Mouse (Mus musculus) lung, postnatal 14 days (tissue): ENCODE measurements around the gene Nsd1.
A peak's percentile ranks its signal among the peaks of the same experiment; 100 is the strongest.

Experiments used
- DNase-seq: peaks from one replicate; pipeline ENCODE4 v3.0.0; 2021

Nsd1 gene

DNA sequence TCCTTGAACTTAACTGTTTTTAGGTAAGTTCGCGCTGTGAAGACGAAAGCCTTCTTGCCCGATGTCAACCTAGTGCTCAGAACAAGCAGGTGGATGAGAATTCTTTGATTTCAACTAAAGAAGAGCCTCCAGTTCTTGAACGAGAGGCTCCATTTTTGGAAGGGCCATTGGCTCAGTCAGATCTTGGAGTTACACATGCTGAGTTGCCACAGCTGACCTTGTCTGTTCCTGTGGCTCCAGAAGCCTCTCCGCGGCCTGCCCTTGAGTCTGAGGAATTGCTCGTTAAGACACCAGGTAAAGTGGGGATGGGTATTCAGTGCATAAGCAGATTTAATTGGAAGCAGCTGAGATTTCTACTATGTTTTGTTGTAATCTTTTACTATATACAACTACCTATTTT is 51.9 kb downstream of the Nsd1 start:
- no peak for DNase-seq

GRCm38 (mm10) chr13:55262096-55262495 is 52.5 kb downstream of the Nsd1 start:
- DNase-seq: no peak

GRCm38 (mm10) chr13:55277203-55277602 is 67.6 kb downstream of the Nsd1 start:
- DNase-seq: no peak

GRCm38 (mm10) chr13:55277646-55278045 is 68.1 kb downstream of the Nsd1 start:
- DNase-seq: no peak

DNA sequence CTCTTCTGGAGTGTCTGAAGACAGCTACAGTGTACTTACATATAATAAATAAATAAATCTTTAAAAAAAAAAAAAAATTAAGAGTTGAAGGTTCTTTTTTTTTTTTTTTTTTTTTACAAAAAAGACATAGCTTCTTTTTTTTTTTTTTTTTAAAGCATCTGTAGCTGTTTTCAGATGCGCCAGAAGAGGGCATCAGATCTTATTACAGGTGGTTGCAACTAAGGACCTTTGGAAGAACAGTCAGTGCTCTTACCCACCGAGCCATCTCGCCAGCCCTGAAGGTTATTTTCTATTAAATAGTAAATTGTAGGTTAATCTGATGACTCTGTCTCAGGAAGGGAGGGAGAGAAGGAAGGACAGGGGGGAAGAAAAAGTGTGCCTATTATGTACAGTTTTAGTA is 79.3 kb downstream of the Nsd1 start:
- no peak for DNase-seq

DNA sequence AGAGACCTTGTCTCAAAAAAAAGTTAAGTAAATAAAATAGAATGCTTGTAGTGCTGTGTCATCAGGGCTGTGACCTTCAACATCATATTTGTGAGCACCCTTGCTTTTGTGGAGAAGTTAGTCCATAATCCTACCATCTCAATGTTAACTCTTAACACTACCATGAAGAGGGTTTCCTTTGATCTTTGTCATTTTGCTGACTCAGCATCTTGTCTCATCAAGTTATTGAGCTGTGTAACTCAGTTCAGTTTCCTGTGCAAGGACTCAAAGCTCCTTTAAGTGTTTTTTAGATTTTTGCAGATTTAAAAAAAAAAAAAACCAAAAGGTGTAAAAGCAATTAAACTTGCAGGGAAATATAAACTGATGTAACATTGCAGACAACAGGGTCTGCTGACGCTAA is 87.2 kb downstream of the Nsd1 start:
- no peak for DNase-seq

- DNase-seq: no peak
Measured at GRCm38 (mm10) chr13:55300913-55301312, 91.3 kb downstream of the Nsd1 start.

GRCm38 (mm10) chr13:55312028-55312630 is 102.5 kb downstream of the Nsd1 start:
- no peak for DNase-seq

GRCm38 (mm10) chr13:55313051-55313450 is 103.5 kb downstream of the Nsd1 start:
- DNase-seq: no peak

DNA sequence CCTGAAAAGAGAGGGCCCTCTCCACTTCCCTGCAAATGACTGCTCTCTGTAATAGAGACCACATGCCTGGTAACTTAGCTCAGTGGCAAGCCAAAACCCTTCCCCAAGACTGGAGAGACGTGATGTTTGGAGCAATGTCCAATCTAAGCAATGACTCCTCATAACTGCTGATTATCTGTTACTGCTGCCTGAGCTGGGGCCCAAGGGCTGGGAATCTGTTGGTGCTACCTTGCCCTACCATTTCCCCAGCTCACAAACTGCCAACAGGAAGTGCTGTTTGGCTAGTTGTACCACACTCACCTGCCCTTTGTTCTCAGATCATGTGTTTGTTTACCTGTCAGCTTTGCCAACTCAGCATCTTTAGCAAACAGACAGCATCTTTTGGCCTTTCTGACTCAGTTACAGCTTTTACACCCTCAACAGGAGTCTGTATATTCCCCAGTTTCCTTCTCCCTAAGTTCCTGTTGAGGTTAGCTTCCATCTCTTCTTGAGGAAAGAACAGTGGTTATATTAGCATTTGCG is 105.4 kb downstream of the Nsd1 start:
- no peak for DNase-seq

DNA sequence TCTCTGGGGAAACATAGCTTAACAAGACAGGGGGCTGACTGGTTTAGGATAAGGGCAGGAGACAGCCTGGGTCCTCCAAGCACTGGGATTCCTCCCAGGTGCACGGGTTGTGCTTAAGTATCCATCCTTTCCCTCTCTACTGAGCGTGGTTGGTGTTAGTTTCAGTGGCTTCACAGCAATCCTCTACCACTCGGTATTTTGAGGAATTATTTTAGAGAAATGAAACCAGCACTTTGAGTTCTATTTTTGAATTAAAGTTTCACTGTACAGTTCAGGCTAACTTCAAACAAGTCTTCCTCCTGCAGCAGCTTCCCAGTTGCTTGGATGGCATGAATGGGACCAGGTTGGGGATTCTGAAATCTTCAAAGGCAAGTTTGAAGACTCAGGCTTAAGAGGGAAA is 108.8 kb downstream of the Nsd1 start:
- no peak for DNase-seq

GRCm38 (mm10) chr13:55319931-55320533 is 110.5 kb downstream of the Nsd1 start, which contains the start of gene Prelid1:
Prelid1 (plus strand) TSS chr13:55320500.
- no peak for DNase-seq

- peak; percentile 87 for DNase-seq
Measured at GRCm38 (mm10) chr13:55321434-55322129, 112.0 kb downstream of the Nsd1 start, which contains the start of gene Rab24. Rab24 (minus strand) TSS chr13:55321946.

GRCm38 (mm10) chr13:55322130-55322825 is 112.7 kb downstream of the Nsd1 start:
- peak; percentile 26 for DNase-seq

GRCm38 (mm10) chr13:55325596-55325995 is 116.0 kb downstream of the Nsd1 start:
- no peak for DNase-seq

DNA sequence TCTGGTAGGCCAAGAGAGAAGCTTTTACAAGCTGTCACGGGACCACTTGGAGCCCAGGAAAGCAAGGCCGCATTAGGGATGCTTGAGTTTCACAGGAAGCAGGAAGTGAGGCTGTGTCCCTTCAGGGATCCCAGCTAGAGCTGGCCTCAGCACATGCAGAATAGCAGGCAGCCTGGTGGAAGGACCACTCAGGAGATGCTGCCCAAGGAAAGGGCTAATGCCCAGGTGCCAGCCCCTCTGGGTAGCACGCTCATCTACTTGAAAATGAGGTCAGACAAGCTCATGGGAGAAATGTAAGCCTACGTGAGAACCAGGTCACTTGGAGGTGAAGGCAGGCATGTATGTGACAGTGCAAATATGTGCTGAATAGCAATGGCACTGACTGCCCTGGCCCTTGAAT is 117.6 kb downstream of the Nsd1 start:
- no peak for DNase-seq

DNA sequence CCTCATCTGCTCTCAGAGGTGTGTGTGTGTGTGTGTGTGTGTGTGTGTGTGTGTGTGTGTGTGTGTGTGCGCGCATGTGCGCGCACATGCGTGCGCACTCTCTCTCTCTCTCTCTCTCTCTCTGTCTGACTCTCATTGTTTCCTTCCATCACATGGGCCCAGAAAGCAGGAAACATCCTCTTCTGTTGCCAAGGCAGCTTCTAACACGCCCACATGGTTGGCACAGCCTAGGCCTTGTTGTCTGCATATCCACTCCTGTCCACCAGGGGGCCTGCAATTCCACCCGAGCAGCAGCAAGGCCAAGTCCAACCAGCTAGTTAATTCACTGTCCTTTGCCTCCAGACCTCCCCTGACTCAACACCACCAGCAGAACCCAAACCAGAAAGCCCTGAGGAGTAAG is 118.1 kb downstream of the Nsd1 start:
- peak; percentile 86 for DNase-seq

DNA sequence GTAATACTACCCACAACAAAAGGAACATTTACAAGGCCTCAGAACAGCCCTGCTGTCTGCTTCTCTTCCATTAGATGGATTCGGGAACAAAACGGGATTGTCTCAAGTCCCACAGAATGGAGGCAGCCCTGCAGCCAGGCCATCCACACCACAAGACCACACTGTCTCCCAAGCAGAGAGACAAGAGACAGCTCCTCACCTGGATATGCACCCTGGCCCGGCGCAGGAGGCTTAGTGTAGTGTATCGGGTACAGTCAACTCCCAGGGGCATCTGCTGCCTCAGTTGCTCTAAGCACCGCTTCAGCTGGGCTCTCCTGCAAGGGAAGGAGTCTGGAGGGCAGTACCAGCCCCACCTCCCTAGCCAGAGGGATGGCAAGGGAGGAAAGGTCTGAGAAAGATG is 118.6 kb downstream of the Nsd1 start:
- no peak for DNase-seq

DNA sequence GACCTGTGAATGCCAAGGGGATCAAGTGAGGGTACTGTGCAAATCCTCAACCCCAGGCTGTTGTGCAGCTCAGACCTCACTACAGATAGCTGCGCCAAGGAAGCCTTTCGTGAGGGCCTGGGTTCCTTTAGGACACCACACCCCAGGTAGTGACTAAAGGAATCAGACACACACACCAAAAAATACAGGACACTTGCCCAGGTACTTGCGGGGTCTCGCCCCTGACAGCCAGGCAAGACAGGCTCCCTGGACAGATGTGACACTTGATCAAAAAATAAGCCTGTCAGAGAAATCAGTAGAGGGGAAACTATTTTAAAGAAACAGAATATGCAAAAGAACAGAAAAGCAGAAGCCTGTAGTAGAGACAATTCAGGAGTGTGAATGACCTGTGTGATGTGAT is 119.1 kb downstream of the Nsd1 start:
- DNase-seq: no peak

- DNase-seq: no peak
Measured at GRCm38 (mm10) chr13:55329109-55329682, 119.6 kb downstream of the Nsd1 start.

DNA sequence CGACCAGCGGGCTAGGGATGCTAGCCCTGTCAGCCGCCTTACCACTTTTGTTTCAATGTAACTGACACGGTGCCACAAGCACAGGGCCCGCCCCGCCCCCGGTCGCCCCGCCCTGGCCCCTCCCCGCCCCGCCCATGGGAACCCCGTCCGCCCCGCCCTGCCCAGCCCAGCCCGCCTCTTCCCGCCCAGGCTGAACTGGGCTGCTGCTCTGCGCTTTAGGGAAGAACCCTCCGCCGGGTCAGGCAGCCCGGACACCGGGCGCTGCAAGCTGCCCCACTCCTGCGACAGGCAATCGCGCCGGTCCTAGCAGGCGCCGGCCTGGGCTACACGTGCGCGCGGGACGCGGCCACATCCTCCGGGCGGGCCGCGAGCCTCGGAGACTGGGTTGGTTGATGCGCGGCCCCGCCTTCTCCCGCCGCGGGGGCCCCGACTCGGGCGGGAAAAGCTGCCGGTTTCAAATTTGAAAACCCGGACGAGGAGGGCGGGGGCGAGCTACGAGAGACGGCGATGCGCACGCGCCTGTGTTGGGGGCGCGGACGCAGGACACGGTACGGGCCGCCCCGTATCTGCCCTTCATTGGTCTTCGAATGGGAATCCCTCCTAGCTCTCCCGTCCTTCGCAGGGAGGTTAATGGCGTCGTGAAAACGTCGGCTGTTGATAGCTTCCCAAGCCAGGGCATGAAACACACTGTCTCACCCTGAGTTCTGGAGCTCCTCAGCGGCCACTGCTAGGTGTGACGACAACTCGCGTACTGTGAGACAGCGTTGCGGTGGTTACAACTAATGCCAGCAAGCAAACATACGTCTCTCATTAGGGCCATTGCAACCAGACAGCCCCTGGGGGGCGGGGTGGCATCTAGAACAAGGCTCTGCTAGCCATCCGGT is 120.3 kb downstream of the Nsd1 start, which contains the start of gene Mxd3:
TSS of gene Mxd3 (minus strand) at position 141 of the 884 bp plus-strand sequence.
- peak; percentile 78 for DNase-seq
